Mouse (Mus musculus) mouse trophoblast stem cell (cell line): Measurements from ENCODE around the gene A230050P20Rik.

Source experiments
- in situ Hi-C, 2 experiments: fragments of 300-500 bp; cut with MseI, MboI; formaldehyde crosslinking; loops; 2 replicates in 1 of 2; 3 replicates in 1 of 2; pipeline ENCODE4 v1.15.1; 2025

A230050P20Rik gene

DNA sequence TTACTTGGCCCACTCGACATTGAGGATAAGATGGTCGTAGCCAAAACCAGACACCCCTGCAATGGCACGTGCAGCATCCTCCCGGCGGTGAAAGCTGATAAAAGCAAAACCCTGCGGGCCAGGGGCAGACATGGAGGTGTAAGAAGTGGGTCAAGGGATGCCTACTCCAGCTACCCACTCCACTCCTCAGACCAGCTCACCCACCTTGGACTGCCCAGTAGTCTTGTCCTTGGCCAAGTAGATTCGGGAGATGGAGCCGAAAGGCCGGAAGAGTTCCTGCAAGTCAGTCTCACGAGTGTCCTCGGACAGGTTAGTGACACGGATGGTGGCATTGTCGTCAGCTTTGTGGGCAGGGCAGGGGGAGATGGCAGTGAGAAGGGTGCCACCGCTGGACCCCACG is 26.2 kb downstream of the A230050P20Rik start:
- in situ Hi-C loops: no loop called here

DNA sequence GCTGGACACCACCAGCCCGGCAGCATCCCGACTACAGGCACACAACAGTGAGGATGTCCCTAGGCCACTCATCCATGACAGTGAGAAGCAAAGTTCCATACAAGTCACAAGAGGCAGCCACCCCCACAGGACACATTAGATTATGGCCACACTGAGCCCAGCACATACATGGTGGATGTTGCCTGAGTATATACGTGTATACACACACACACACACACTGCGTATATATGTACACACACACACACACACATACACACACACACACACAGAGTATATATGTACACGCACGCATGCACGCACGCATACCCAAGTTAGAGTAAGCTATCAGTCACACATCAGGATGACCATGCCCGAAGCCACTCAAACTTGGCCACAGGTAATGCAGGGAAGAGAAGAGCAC is 26.9 kb downstream of the A230050P20Rik start:
- in situ Hi-C loops: no loop called here

DNA sequence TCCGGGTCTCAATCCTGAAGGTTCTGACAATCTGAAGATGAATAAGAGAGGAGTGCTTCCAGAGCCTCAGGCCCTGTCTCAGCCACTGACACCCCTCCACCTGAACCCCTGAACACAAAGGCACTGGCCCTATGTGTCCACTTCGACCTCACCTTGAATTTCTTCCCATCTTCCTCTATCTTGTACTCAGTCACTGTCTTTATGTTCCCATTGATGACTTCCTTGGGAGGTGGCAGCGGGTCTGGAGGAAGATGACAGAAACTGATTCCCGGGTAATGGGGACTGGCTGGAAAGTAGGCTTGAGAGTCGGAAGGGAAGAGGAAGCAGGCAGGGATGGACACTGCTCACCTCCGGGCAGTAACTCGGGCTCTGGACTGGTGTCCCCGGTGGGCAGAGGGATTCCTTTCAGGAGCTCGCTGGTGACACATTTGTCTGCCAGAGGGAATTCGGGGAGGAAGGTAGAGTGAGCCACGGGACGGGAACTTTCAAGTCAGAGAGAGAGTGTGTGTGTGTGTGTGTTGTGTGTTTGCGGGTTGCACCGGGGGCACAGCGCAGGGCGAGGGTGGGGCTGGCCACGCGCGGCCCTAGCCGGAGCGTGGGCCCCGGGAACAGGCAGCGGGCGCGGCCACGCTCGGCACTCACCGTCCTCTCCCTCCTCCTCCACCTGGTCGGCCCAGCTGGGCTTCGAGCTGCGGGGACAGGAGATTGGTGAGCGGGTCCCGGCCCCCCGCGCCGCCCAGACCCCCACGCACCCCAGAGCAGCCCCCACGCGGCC is 29.5 kb downstream of the A230050P20Rik start:
- in situ Hi-C loops: no loop called here

DNA sequence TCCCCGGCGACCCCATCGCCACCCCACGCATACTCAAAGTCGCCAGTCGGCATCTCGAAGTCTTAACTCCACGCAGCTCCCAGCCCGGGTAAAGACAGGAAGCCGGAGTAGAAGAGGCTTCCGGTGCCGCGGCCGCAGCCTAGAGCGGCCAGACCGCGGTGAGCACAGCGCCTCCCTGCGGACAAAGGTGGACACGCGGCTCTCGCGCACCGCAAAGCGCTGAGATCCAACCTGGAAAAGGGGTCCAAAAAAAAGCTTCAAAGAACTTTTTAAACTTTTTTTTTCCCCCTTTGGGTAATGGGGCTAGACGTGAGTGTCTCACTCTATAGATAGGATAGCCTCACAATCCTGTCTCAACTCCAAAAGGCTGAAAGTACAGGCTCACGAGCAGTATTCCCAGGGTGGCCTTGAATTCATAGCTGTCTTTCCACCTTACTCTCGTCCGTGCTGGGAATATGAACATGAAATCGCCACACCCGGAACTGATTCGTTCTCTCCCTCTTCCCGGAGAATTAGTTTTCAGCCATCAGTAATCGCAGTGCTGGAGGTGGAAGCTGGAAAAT is 30.1 kb downstream of the A230050P20Rik start, which contains the start of gene Eif3g:
Eif3g (minus strand) TSS at position 113 of the 563 bp plus-strand sequence.
- in situ Hi-C loops: no loop called here

DNA sequence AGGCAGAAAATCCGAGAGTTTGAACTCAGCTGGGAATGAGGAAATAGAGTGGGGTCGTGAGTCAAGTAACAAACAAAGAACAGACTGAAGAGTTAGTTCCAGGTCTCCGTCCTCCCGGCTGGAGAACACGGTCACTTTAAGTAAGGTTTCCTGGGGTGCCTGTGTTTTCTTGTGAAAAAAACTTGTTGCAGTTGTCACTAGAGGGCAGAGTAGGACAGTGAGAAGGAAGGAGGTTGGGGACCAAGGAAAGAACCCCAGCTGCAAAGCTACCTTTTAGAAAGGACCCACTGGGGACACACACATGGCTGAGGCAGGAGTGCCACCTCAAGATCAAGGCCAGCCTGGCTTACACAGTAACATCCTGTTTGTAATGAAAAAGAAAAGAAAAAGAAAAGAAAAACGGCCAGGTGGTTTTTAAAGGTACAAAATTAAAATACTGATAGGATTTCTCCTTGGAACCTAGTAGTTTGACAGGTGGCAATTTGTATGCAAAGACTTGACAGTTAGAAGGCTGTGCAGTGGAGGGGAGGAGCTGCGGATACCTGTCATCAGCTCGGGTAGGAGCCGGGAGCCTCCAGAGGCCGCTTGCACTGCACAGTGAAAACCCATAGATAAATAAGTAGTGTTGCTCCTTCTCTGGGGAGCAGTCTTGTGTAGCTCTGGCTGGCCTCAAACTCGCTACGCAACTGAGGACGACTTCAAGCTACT is 33.2 kb downstream of the A230050P20Rik start:
- in situ Hi-C loops: loop anchor here (5.0 kb wide), 1 partner anchor 101 kb away; the partner anchor contains the start of gene Mrpl4 (in 2 of the 2)

DNA sequence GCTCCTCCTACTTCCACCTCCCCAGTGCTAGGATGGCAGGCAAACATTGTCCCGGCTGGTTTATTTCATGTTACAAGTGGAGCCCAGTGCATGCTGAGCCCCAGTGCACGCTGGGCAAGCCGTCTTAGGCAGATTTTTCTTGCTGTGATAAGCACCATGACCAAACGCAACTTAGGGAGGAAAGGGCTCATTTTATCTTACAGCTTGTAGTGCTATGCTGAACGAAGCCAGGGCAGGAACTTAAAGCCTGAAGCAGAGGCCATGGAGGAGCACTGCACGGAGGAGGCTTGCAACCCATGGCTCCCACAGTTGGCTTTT is 33.7 kb downstream of the A230050P20Rik start:
- in situ Hi-C loops: loop anchor here (5.0 kb wide), 1 partner anchor 100 kb away; the partner anchor contains the start of gene Mrpl4 (in 2 of the 2)

DNA sequence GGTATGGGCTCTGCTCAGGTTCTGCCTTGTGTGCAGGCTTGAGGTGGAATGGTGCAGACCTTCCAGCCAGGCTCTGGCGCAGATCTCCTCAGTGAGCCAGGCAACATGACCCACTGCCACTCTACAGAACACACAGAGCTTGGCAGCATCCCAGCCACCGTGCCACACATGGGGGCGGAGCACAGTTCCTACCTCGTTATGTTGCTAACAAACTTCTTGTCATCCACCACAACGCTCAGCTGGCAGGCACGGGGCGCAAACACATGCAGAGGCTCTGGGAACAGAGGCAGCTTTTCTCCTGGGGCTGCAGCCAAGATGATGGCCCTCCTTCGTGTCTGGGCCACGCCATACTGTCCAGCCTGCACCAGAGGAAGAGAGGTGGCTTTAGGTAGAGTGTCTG is 41.5 kb downstream of the A230050P20Rik start:
- in situ Hi-C loops: no loop called here

DNA sequence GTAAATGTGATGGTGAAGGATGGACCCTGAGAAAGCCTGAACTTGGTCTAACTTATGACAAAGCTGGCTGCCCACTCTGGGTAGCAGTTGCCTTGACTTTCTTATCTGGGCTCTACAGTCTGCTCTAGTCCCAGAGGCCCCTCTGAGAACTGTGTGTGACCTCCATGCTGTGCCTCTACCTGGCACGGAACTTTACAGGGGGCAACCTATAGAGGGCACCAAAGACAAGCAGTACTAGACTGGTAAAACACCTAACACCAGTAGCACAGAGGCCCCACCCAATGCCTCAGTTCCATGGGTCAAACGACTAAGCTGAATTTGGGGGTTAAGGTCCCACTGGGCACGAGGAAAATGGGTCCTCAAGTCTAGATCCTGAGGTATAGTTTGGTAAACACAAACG is 47.7 kb downstream of the A230050P20Rik start:
- in situ Hi-C loops: no loop called here

DNA sequence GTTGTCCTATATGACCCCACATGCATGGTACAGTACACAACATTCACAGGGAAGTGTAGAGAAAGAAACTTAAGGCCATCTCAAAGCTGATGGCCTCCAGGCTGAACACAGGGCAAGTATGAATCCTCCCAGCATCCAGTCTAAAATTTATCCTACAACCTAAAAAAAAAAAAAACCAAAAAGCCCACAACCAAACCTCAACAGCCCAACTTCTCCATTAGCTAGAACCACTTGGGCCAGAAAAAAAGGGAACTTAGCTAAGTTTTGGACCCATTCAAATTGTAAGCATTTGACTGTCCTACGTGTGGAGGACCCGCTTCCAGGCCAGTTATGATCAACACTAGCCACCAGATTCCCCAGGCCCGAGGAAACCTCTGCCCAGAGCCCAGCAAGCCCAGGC is 54.8 kb downstream of the A230050P20Rik start:
- in situ Hi-C loops: no loop called here
